Mouse (Mus musculus): ENCODE measurements around the gene Apool. TPM values are rescaled to one million over a fixed set of nuclear protein-coding genes. Genes with fewer than 3 reads are reported as not detected.
"Not testable (repeated sequence)": the region's sequence is repeated elsewhere in the genome, so short reads cannot be mapped to it uniquely, and the experiment has no call there.

The Apool gene
- 144 and 157 TPM in 2 replicates for polyA plus RNA-seq (2012; ENCODE audit: insufficient read depth, insufficient read length, missing spikeins)

GRCm38 (mm10) chrX:112310804-112311530, at the start of gene Apool:
TSS of gene Apool (plus strand) at chrX:112311334.
- Histone ChIP-seq H3K4me3 (ENCODE audit: insufficient read depth, low read depth, low read length) (peak within 1 kb of the TSS; percentile 99), H3K4me1 (ENCODE audit: control insufficient read depth, insufficient read depth, insufficient read length, low read length) (no peaks in the 10 kb centered on the region), H3K27ac (replicated peaks; ENCODE audit: low read depth, low read length) (peak within 1 kb of the TSS; percentile 90)

DNA sequence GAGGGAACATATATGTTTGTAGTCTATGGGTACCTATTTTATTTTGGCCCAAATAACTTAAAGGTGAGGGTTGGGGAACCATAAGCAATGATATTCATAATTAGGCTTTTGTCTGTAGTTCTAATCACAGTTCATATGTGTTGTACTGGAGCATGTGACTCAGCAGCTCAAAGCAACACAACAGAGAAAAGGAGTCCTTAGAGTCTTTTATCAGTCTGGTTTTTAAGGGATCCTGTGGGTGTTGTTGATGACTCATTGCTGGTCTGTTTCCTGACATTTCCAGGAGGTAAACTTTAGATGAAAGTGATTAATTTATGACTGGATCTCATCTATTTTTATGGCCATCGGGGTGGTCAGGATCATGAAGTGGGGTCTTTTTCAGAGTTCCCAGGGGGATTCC, 37.6 kb upstream of the Apool start:
- H3K4me3 ChIP-seq (ENCODE audit: insufficient read depth, low read depth, low read length) = no peak overlapping the region
- no peak overlapping the region for H3K27ac ChIP-seq (replicated peaks; ENCODE audit: low read depth, low read length)
- no peaks in the 10 kb centered on the region for H3K4me1 ChIP-seq (ENCODE audit: control insufficient read depth, insufficient read depth, insufficient read length, low read length)

DNA sequence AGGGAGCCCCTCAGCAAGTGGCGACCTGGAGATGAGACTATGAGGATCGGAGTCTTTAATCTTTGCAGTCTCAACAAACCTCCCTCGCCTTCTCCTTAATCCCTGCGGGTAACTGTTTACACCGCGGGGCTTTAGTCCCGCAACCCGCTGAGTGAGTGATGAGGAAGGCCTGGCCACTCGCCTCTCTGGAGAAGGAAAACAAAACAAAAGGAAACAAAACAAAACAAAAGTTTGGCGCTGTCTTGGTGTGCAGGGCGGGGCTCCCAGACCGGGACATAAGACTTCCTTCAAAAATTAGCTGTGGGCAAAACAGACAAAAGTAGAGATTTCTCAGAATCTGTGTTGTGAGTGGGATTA, 375 bp downstream of the Apool start:
- H3K4me3 ChIP-seq (ENCODE audit: insufficient read depth, low read depth, low read length) = peak overlapping the region; percentile 99
- H3K4me1 ChIP-seq (ENCODE audit: control insufficient read depth, insufficient read depth, insufficient read length, low read length) = no peaks in the 10 kb centered on the region
- peak overlapping the region; percentile 90 for H3K27ac ChIP-seq (replicated peaks; ENCODE audit: low read depth, low read length)

- H3K27ac ChIP-seq (replicated peaks; ENCODE audit: low read depth, low read length) = no peak overlapping the region
- H3K4me3 ChIP-seq (ENCODE audit: insufficient read depth, low read depth, low read length) = peak overlapping the region; percentile 30
- H3K4me1 ChIP-seq (ENCODE audit: control insufficient read depth, insufficient read depth, insufficient read length, low read length) = no peaks in the 10 kb centered on the region
Observed at GRCm38 (mm10) chrX:112312094-112312493, 960 bp downstream of the Apool start.

- Histone ChIP-seq H3K27ac (replicated peaks; ENCODE audit: low read depth, low read length) (no peak overlapping the region), H3K4me1 (ENCODE audit: control insufficient read depth, insufficient read depth, insufficient read length, low read length) (no peaks in the 10 kb centered on the region), H3K4me3 (ENCODE audit: insufficient read depth, low read depth, low read length) (no peak overlapping the region)
Observed at GRCm38 (mm10) chrX:112320273-112320672, 9.1 kb downstream of the Apool start.

GRCm38 (mm10) chrX:112339486-112339885, 28.4 kb downstream of the Apool start:
- Histone ChIP-seq H3K4me1 (ENCODE audit: control insufficient read depth, insufficient read depth, insufficient read length, low read length) (no peaks in the 10 kb centered on the region), H3K27ac (replicated peaks; ENCODE audit: low read depth, low read length) (no peak overlapping the region), H3K4me3 (ENCODE audit: insufficient read depth, low read depth, low read length) (no peak overlapping the region)

GRCm38 (mm10) chrX:112347467-112348394, 36.6 kb downstream of the Apool start:
- Histone ChIP-seq H3K4me1 (ENCODE audit: control insufficient read depth, insufficient read depth, insufficient read length, low read length) (no peaks in the 10 kb centered on the region), H3K4me3 (ENCODE audit: insufficient read depth, low read depth, low read length) (no peak overlapping the region), H3K27ac (replicated peaks; ENCODE audit: low read depth, low read length) (no peak overlapping the region)

DNA sequence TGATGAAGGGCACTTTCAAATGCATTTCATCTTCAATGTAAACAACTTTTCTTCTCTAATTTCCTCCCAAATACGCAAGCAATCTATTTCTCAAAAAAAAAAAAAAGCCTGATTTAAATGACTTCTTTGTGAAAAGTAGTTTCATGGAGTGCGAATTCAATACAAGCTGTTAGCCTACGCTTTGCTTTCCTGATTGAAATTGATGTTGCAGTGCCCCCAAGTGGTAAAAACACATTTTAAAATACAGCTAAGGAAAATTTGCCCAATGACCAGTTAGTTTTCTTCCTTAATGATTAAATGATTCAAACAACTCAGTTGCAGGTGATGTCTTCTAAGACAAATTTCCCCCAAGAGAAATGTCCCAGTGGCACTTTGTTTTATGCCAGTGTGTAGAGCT, 37.3 kb downstream of the Apool start:
- H3K4me1 ChIP-seq (ENCODE audit: control insufficient read depth, insufficient read depth, insufficient read length, low read length) = no peaks in the 10 kb centered on the region
- H3K27ac ChIP-seq (replicated peaks; ENCODE audit: low read depth, low read length) = no peak overlapping the region
- no peak overlapping the region for H3K4me3 ChIP-seq (ENCODE audit: insufficient read depth, low read depth, low read length)

- Histone ChIP-seq H3K4me3 (ENCODE audit: insufficient read depth, low read depth, low read length) (no peak overlapping the region), H3K4me1 (ENCODE audit: control insufficient read depth, insufficient read depth, insufficient read length, low read length) (no peaks in the 10 kb centered on the region), H3K27ac (replicated peaks; ENCODE audit: low read depth, low read length) (no peak overlapping the region)
Observed at GRCm38 (mm10) chrX:112368426-112368825, 57.3 kb downstream of the Apool start.

DNA sequence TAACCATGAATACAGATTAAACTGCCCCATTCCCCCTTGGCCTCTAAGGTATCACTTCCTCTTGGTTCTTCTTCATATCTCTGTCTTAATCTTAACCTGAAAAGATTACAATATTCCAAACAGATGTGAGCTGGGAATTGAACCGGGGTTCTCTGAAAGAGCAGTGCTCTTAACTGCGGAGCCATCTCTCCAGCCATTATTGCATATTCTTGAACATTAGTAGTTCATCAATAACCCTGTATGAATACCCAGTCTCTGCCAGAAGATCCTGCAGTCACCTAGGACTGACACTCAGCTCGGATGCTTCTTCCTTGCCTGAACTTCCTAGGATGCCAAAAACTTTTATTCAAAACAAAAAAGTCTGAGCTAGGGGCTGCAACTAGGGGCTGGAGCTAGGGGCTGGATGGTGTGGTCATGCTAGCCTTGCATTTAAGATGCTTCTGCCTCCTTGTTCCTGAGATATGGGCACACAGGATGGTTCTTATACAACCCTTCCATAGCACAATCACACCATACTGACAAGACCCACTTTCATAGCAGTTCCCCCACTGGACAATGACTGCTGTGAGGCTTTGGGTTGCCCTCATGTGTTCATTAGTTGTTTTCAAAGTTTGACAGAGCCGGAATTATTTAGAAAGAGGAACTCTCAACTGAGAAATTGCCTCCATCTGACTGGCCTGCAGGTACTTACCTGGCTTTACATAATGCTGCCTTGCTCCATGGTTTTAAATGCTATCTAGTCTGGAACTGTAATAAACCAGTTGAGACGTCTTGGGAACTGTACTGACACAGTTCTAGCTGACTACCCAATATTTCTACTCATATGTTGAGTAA, 59.7 kb downstream of the Apool start:
- H3K27ac ChIP-seq (replicated peaks; ENCODE audit: low read depth, low read length); H3K4me3 ChIP-seq (ENCODE audit: insufficient read depth, low read depth, low read length); H3K4me1 ChIP-seq (ENCODE audit: control insufficient read depth, insufficient read depth, insufficient read length, low read length): not testable (repeated sequence)

DNA sequence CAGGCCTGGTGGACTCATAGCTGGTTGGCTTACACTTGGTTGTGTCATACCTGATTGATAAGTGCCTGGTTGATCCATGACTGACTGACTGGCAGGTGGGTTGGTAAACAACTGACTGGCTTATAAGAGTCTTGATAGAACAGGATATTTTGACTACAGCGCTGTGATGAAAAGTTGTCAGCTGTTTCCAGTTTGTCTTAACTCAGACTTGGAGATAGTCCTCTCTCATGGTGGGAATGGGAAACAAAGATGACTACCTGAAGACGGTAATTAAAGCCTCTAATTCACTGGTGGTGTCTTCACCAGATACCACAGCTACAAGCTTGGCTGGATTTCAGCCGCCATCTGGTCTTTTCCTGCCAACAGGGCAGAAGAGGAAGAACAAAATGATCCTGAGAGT, 95.5 kb downstream of the Apool start, which contains the start of gene Satl1:
Gene Satl1 (minus strand): TSS at position 101 of the 400 bp plus-strand sequence.
- no peak within 1 kb of the TSS for H3K27ac ChIP-seq (replicated peaks; ENCODE audit: low read depth, low read length)
- no peak within 1 kb of the TSS for H3K4me3 ChIP-seq (ENCODE audit: insufficient read depth, low read depth, low read length)
- no peaks in the 10 kb centered on the region for H3K4me1 ChIP-seq (ENCODE audit: control insufficient read depth, insufficient read depth, insufficient read length, low read length)

- Histone ChIP-seq H3K27ac (replicated peaks; ENCODE audit: low read depth, low read length) (no peak overlapping the region), H3K4me1 (ENCODE audit: control insufficient read depth, insufficient read depth, insufficient read length, low read length) (no peaks in the 10 kb centered on the region), H3K4me3 (ENCODE audit: insufficient read depth, low read depth, low read length) (no peak overlapping the region)
Observed at GRCm38 (mm10) chrX:112412309-112412708, 101.2 kb downstream of the Apool start.
